Mouse (Mus musculus): ENCODE results near the gene Klf7. TPM values are rescaled to one million over a fixed set of nuclear protein-coding genes. Genes with fewer than 3 reads are reported as not detected.

The Klf7 gene
- polyA plus RNA-seq (2014; fragmentation: Nextera tagmentation; extraction: Ambion mirVana): 18.1 and 21.0 TPM in 2 replicates

- H3K9me3 ChIP-seq (ENCODE audit: control insufficient read depth, low read length): no peaks in the 10 kb centered on the region
- peak within 1 kb of the TSS; percentile 76 for H3K4me2 ChIP-seq (replicated peaks; ENCODE audit: low read depth, low read length)
- peak within 1 kb of the TSS; percentile 100 for H3K9ac ChIP-seq (ENCODE audit: low read depth, low read length)
- H3K27ac ChIP-seq (ENCODE audit: low read depth, low read length): peak within 1 kb of the TSS; percentile 100
- peaks cover 17% of the 10 kb centered on the region; the same call in 1 of the 2 replicates for H3K4me1 ChIP-seq (ENCODE audit: control insufficient read depth, insufficient read depth, low read length)
- ATAC-seq (ENCODE audit: low FRiP score, low TSS enrichment): peak; percentile 99
- no peaks in the 10 kb centered on the region for H3K27me3 ChIP-seq (ENCODE audit: control insufficient read depth, insufficient read depth, low read length)
- no peaks in the 10 kb centered on the region for H3K36me3 ChIP-seq (ENCODE audit: control insufficient read depth, insufficient read depth, low read length)
- H3K4me3 ChIP-seq (ENCODE audit: low read length): peak within 1 kb of the TSS; percentile 85
- WGBS: under 1% methylated on average over 80 of the region's 82 CpGs
These were observed at the start of gene Klf7 for GRCm38 (mm10) chr1:64121559-64122465. TSS of gene Klf7 (minus strand) at chr1:64122282.

- ATAC-seq (ENCODE audit: low FRiP score, low TSS enrichment): no peak
- Histone ChIP-seq H3K9me3 (ENCODE audit: control insufficient read depth, low read length) (no peaks in the 10 kb centered on the region), H3K27ac (ENCODE audit: low read depth, low read length) (no peak overlapping the region), H3K4me2 (replicated peaks; ENCODE audit: low read depth, low read length) (no peak overlapping the region), H3K9ac (ENCODE audit: low read depth, low read length) (no peak overlapping the region), H3K4me3 (ENCODE audit: low read length) (no peak overlapping the region), H3K27me3 (ENCODE audit: control insufficient read depth, insufficient read depth, low read length) (no peaks in the 10 kb centered on the region), H3K36me3 (ENCODE audit: control insufficient read depth, insufficient read depth, low read length) (no peaks in the 10 kb centered on the region), H3K4me1 (ENCODE audit: control insufficient read depth, insufficient read depth, low read length) (no peaks in the 10 kb centered on the region)
- WGBS: 65% methylated on average over 5 of the region's 5 CpGs
These were observed 42.5 kb upstream of the Klf7 start for GRCm38 (mm10) chr1:64164526-64165062.

DNA sequence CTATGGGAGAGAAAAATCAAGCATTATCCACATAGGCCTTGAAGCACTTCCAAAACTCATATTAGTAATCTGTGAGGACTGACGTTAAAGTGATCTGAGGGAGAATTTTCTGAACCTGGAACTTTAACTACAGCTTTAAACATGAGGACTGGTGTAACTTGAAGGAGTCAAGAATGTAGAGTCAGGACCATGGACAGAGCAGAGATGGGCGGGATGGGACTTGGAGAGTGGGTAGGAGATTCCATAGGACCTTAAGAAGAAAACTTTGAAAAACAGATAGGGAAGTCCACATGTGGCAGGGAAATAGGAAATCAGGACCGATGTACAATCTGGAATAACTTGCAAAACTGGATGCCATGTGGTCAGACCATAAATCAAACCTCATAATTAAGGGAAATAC is 36.7 kb upstream of the Klf7 start:
- WGBS: 51% methylated on average over 3 of the region's 3 CpGs
- Histone ChIP-seq H3K4me2 (replicated peaks; ENCODE audit: low read depth, low read length) (no peak overlapping the region), H3K36me3 (ENCODE audit: control insufficient read depth, insufficient read depth, low read length) (no peaks in the 10 kb centered on the region), H3K27ac (ENCODE audit: low read depth, low read length) (no peak overlapping the region), H3K4me1 (ENCODE audit: control insufficient read depth, insufficient read depth, low read length) (no peaks in the 10 kb centered on the region), H3K27me3 (ENCODE audit: control insufficient read depth, insufficient read depth, low read length) (no peaks in the 10 kb centered on the region), H3K9me3 (ENCODE audit: control insufficient read depth, low read length) (no peaks in the 10 kb centered on the region), H3K9ac (ENCODE audit: low read depth, low read length) (no peak overlapping the region), H3K4me3 (ENCODE audit: low read length) (no peak overlapping the region)
- ATAC-seq (ENCODE audit: low FRiP score, low TSS enrichment): no peak

- 81% methylated on average over 3 of the region's 3 CpGs for WGBS
- no peaks in the 10 kb centered on the region for H3K4me1 ChIP-seq (ENCODE audit: control insufficient read depth, insufficient read depth, low read length)
- no peak overlapping the region for H3K27ac ChIP-seq (ENCODE audit: low read depth, low read length)
- no peak for ATAC-seq (ENCODE audit: low FRiP score, low TSS enrichment)
- no peak overlapping the region for H3K4me2 ChIP-seq (replicated peaks; ENCODE audit: low read depth, low read length)
- no peaks in the 10 kb centered on the region for H3K9me3 ChIP-seq (ENCODE audit: control insufficient read depth, low read length)
- H3K27me3 ChIP-seq (ENCODE audit: control insufficient read depth, insufficient read depth, low read length): no peaks in the 10 kb centered on the region
- no peak overlapping the region for H3K9ac ChIP-seq (ENCODE audit: low read depth, low read length)
- no peaks in the 10 kb centered on the region for H3K36me3 ChIP-seq (ENCODE audit: control insufficient read depth, insufficient read depth, low read length)
- no peak overlapping the region for H3K4me3 ChIP-seq (ENCODE audit: low read length)
These were observed 27.1 kb upstream of the Klf7 start for GRCm38 (mm10) chr1:64149185-64149584.

DNA sequence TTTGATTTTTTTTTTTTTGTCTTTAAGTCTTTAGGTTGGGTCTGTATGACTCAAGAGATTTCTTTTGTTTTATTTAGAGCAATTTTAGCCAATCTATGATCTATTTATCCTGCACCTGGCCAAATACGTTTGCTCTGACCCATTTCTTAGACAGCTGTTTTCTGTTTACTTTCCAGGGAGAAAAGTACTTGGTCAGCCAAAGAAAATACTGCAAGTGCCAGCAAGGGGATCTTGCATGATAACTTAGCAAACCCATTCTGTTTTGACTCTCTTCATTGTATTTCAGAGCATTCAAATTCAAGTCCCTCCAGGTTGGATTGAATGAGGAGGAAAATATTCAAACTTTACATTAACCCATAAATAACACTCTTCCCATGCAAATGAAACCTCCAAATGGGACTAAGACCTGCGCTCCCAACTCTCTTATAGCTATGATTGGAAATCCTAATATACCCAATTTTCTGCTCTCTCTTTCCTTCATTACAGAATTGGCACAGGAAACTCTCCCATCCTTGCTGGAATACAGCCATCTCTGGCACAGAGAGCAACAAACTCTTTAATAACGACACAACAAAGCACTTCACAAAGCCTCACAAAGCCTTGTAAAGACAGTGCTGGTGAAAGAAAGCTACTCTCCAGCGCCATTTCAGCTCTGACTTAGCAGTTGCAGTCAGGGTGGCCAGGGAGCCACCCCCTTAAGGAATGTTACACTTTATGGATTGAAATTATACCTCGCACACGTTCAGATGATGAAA is 20.8 kb upstream of the Klf7 start:
- Histone ChIP-seq H3K9me3 (ENCODE audit: control insufficient read depth, low read length) (no peaks in the 10 kb centered on the region), H3K27me3 (ENCODE audit: control insufficient read depth, insufficient read depth, low read length) (no peaks in the 10 kb centered on the region), H3K36me3 (ENCODE audit: control insufficient read depth, insufficient read depth, low read length) (no peaks in the 10 kb centered on the region), H3K4me1 (ENCODE audit: control insufficient read depth, insufficient read depth, low read length) (no peaks in the 10 kb centered on the region), H3K9ac (ENCODE audit: low read depth, low read length) (no peak overlapping the region), H3K27ac (ENCODE audit: low read depth, low read length) (no peak overlapping the region), H3K4me3 (ENCODE audit: low read length) (no peak overlapping the region), H3K4me2 (replicated peaks; ENCODE audit: low read depth, low read length) (no peak overlapping the region)
- ATAC-seq (ENCODE audit: low FRiP score, low TSS enrichment): no peak
- WGBS: 59% methylated on average over 6 of the region's 6 CpGs

- WGBS: 90% methylated on average over 1 of the region's 1 CpGs
- H3K27me3 ChIP-seq (ENCODE audit: control insufficient read depth, insufficient read depth, low read length): no peaks in the 10 kb centered on the region
These were observed 12.4 kb upstream of the Klf7 start for GRCm38 (mm10) chr1:64134439-64134838.

GRCm38 (mm10) chr1:64126822-64127221 is 4.7 kb upstream of the Klf7 start:
- no peak overlapping the region for H3K27ac ChIP-seq (ENCODE audit: low read depth, low read length)
- no peak overlapping the region for H3K4me2 ChIP-seq (replicated peaks; ENCODE audit: low read depth, low read length)
- no peak overlapping the region for H3K4me3 ChIP-seq (ENCODE audit: low read length)
- H3K9ac ChIP-seq (ENCODE audit: low read depth, low read length): no peak overlapping the region
- H3K9me3 ChIP-seq (ENCODE audit: control insufficient read depth, low read length): no peaks in the 10 kb centered on the region
- no peaks in the 10 kb centered on the region for H3K27me3 ChIP-seq (ENCODE audit: control insufficient read depth, insufficient read depth, low read length)
- 83% methylated on average over 2 of the region's 2 CpGs for WGBS
- H3K4me1 ChIP-seq (ENCODE audit: control insufficient read depth, insufficient read depth, low read length): no peaks in the 10 kb centered on the region
- no peak for ATAC-seq (ENCODE audit: low FRiP score, low TSS enrichment)
- no peaks in the 10 kb centered on the region for H3K36me3 ChIP-seq (ENCODE audit: control insufficient read depth, insufficient read depth, low read length)

More at GRCm38 (mm10) chr1:64134439-64134838, 12.4 kb upstream of the Klf7 start:
- H3K27ac ChIP-seq (ENCODE audit: low read depth, low read length): no peak overlapping the region
- no peaks in the 10 kb centered on the region for H3K36me3 ChIP-seq (ENCODE audit: control insufficient read depth, insufficient read depth, low read length)
- H3K4me2 ChIP-seq (replicated peaks; ENCODE audit: low read depth, low read length): no peak overlapping the region
- ATAC-seq (ENCODE audit: low FRiP score, low TSS enrichment): no peak
- no peak overlapping the region for H3K4me3 ChIP-seq (ENCODE audit: low read length)
- no peak overlapping the region for H3K9ac ChIP-seq (ENCODE audit: low read depth, low read length)
- no peaks in the 10 kb centered on the region for H3K4me1 ChIP-seq (ENCODE audit: control insufficient read depth, insufficient read depth, low read length)
- H3K9me3 ChIP-seq (ENCODE audit: control insufficient read depth, low read length): no peaks in the 10 kb centered on the region

DNA sequence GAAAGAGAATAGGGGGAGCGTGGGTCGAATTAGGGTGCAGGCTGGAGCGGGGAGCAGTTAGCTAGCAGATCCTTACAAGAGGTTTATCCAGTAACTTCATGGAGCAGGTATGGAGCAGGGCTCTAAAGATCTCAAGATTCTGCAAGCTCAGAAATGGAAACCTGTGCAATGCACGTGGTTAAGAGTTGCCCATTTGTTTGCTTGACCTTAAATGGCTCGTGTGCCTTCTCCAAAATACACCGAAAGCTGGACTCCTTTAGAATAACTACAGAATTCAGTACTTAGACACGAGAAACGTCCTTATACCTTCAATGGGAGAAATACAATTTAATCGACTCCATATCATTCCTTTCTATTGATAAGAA is 366 bp upstream of the Klf7 start:
- no peaks in the 10 kb centered on the region for H3K36me3 ChIP-seq (ENCODE audit: control insufficient read depth, insufficient read depth, low read length)
- no peak for ATAC-seq (ENCODE audit: low FRiP score, low TSS enrichment)
- peaks cover 14% of the 10 kb centered on the region; the same call in 1 of the 2 replicates for H3K4me1 ChIP-seq (ENCODE audit: control insufficient read depth, insufficient read depth, low read length)
- H3K27ac ChIP-seq (ENCODE audit: low read depth, low read length): peak overlapping the region; percentile 100
- 25% methylated on average over 9 of the region's 9 CpGs for WGBS
- H3K27me3 ChIP-seq (ENCODE audit: control insufficient read depth, insufficient read depth, low read length): no peaks in the 10 kb centered on the region
- H3K9me3 ChIP-seq (ENCODE audit: control insufficient read depth, low read length): no peaks in the 10 kb centered on the region
- peak overlapping the region; percentile 100 for H3K9ac ChIP-seq (ENCODE audit: low read depth, low read length)
- H3K4me2 ChIP-seq (replicated peaks; ENCODE audit: low read depth, low read length): peak overlapping the region; percentile 54
- peak overlapping the region; percentile 85 for H3K4me3 ChIP-seq (ENCODE audit: low read length)

Measured in kidney, embryonic 14.5 days (tissue).